Mouse (Mus musculus) lung, postnatal 0 days (tissue): ENCODE results near the gene Wdr20. TPM values are rescaled to one million over a fixed set of nuclear protein-coding genes. Genes with fewer than 3 reads are reported as not detected.

ENCODE experiments used
- ATAC-seq: fragments of 200-750 bp; cut with Nextera tagmentation; 2 replicates; pipeline ENCODE4 v1.8.0; 2017; ENCODE audit warnings: moderate library complexity
- DNase-seq: peaks from one replicate; pipeline ENCODE4 v3.0.0-alpha.2; 2016; ENCODE audit warnings: low spot score
- H3K27ac ChIP-seq: fragments of 300-500 bp; sonication (generic); 2 replicates; pipeline ENCODE4 v1.5.1; 2014; ENCODE audit warnings: antibody characterized with exemption, mild to moderate bottlenecking, low read length, mixed read lengths
- H3K27me3 ChIP-seq: fragments of 300-500 bp; sonication (generic); replicated peaks from 2 replicates; pipeline ENCODE4 v1.6.1; 2014; ENCODE audit warnings: low read length, mixed read lengths; ENCODE audit not compliant: insufficient read depth
- H3K36me3 ChIP-seq: fragments of 300-500 bp; sonication (generic); 2 replicates; pipeline ENCODE4 v1.6.1; 2014; ENCODE audit warnings: low read length, mixed read lengths; ENCODE audit not compliant: insufficient read depth
- H3K4me1 ChIP-seq: fragments of 300-500 bp; sonication (generic); 2 replicates; pipeline ENCODE4 v1.6.1; 2014; ENCODE audit warnings: antibody characterized with exemption, low read depth, low read length, mixed read lengths; ENCODE audit not compliant: insufficient read depth
- H3K4me2 ChIP-seq: fragments of 300-500 bp; sonication (generic); replicated peaks from 2 replicates; pipeline ENCODE4 v1.6.1; 2014; ENCODE audit warnings: low read depth, mild to moderate bottlenecking, low read length, moderate library complexity, mixed read lengths
- H3K4me3 ChIP-seq: fragments of 300-500 bp; sonication (generic); 2 replicates; pipeline ENCODE4 v1.5.1; 2014; ENCODE audit warnings: low read depth, low read length
- H3K9ac ChIP-seq: fragments of 300-500 bp; sonication (generic); replicated peaks from 2 replicates; pipeline ENCODE4 v1.6.1; 2014; ENCODE audit warnings: low read depth, mild to moderate bottlenecking
- H3K9me3 ChIP-seq: fragments of 300-500 bp; sonication (generic); 2 replicates; pipeline ENCODE4 v1.6.1; 2016; ENCODE audit warnings: low read length, mixed read lengths
- CTCF ChIP-seq: IDR thresholded peaks from 2 replicates; pipeline ENCODE4 v1.5.1; 2016; ENCODE audit warnings: antibody characterized with exemption, mild to moderate bottlenecking
- EP300 ChIP-seq: IDR thresholded peaks from 2 replicates; pipeline ENCODE4 v1.6.1; 2016; ENCODE audit warnings: antibody characterized with exemption, mild to moderate bottlenecking, control low read depth
- WGBS: fragments of 180-500 bp; shearing (Covaris S2); extraction: QIAGEN DNeasy Blood & Tissue Kit; methylation state at CpG from one replicate; pipeline ENCODE4 v1.1.7; 2014; 5-methylcytosine and 5-hydroxymethylcytosine counted together
- polyA plus RNA-seq: library from polyadenylated mRNA; unstranded; fragments of >200 nt; fragmentation: Nextera tagmentation; extraction: Ambion mirVana; gene quantifications from 2 replicates; pipeline ENCODE4 v1.2.1, GENCODE M21; 2015

Gene Wdr20
- polyA plus RNA-seq, 1 experiment from 2014 or later = 12.5 TPM

DNA sequence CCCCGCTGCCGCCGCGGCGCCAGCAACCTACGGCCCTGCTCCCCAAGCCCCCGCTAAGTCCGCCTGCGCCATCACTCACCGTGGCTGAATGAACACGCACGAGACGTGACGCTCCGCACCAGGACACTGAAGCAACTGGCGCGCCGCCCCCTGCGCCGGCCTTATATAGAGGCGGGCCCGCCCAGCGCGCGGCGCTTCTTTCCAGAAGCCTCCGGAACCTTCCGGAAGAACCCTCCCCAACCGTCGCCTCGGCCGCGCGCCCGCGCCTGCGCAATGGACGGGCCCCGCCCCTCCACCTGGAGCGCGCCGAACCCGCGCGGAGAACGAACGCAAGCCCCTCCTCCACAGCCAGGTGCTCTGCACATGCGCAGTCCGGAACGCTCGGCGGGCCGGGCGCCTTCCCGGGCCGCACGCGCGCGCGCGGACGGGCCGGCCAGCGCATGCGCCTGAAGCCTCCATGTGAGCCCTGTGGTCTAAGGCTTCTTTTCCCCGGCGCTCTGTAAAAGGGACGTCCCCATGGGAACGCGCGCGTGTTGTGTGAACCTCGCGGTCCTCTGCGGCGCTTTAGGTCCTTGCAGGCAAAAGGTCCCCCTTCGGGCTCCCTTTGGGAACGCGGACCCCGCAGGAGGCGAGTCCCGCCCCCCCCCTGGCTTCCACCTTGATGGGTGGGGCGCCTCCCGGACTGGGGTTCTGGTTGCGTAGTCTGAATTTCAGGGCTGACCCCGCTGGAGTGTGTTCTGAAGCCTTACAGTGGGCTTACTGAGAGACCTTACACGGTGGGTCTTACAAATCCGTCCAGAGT lies 41.4 kb upstream of the Wdr20 start:
- Histone ChIP-seq H3K27ac (peak overlapping the region; percentile 92), H3K36me3 (peaks cover 9% of the 10 kb centered on the region; the same call in 1 of the 2 replicates), H3K4me1 (peaks cover 3% of the 10 kb centered on the region; the same call in 1 of the 2 replicates), H3K9ac (peak overlapping the region; percentile 95), H3K4me3 (peak overlapping the region; percentile 100), H3K4me2 (peak overlapping the region; percentile 82), H3K9me3 (no peaks in the 10 kb centered on the region), H3K27me3 (no peaks in the 10 kb centered on the region)
- DNase-seq = peak; percentile 98
- peak; percentile 96 for ATAC-seq
- WGBS = 2% methylated on average over 64 of the region's 89 CpGs
- TF ChIP-seq EP300 = no peak
- TF ChIP-seq CTCF = no peak

DNA sequence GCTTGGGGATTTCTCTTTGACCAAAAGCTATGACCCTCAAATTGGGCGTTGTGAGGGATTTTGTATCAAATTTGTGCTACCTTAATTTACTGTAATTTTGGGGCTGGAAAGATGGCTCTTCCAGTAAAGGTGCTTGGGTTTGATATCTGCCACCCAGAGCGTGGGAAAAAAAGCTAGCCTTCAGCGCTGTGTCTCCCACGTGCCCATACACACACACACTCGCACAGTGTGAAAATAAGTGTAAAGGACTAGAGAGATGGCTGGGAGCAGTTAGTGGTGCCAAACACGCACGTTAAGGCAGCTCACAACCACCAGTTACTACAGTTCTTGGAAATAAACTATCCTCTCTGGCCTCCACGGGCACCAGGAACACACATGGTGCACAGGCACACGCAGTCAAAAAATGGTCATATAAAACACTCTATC lies 40.8 kb upstream of the Wdr20 start:
- no peak for ATAC-seq
- Histone ChIP-seq H3K36me3 (0 out of 2 replicates have a peak, but pooled peaks cover 4% of the 10 kb centered on the region), H3K27me3 (no peaks in the 10 kb centered on the region), H3K9me3 (no peaks in the 10 kb centered on the region), H3K4me1 (peaks cover 3% of the 10 kb centered on the region; the same call in 1 of the 2 replicates), H3K9ac (peak overlapping the region; percentile 62; the same call in 1 of the 2 replicates), H3K27ac (0 out of 2 replicates have a peak overlapping the region, but pooled peaks have one; percentile 58), H3K4me3 (peak overlapping the region; percentile 100), H3K4me2 (peak overlapping the region; percentile 82)
- 40% methylated on average over 9 of the region's 9 CpGs for WGBS
- no peak for DNase-seq
- no peak for TF ChIP-seq EP300
- no peak for TF ChIP-seq CTCF

GRCm38 (mm10) chr12:110697457-110697856 lies 40.3 kb upstream of the Wdr20 start:
- 61% methylated on average over 5 of the region's 5 CpGs for WGBS
- no peak for ATAC-seq
- no peak overlapping the region for H3K4me3 ChIP-seq

GRCm38 (mm10) chr12:110698080-110698479 lies 39.7 kb upstream of the Wdr20 start:
- Histone ChIP-seq H3K27me3 (no peaks in the 10 kb centered on the region), H3K9ac (no peak overlapping the region), H3K4me2 (no peak overlapping the region), H3K9me3 (no peaks in the 10 kb centered on the region), H3K4me3 (no peak overlapping the region), H3K27ac (no peak overlapping the region), H3K36me3 (no peaks in the 10 kb centered on the region), H3K4me1 (peaks cover 3% of the 10 kb centered on the region; the same call in 1 of the 2 replicates)
- ATAC-seq (no peak), DNase-seq (no peak)
- TF ChIP-seq CTCF = no peak
- WGBS = 75% methylated on average over 1 of the region's 1 CpGs

More at GRCm38 (mm10) chr12:110697457-110697856, 40.3 kb upstream of the Wdr20 start:
- no peak overlapping the region for H3K9ac ChIP-seq
- peaks cover 3% of the 10 kb centered on the region; the same call in 1 of the 2 replicates for H3K4me1 ChIP-seq
- DNase-seq = no peak
- H3K4me2 ChIP-seq = no peak overlapping the region
- no peak for TF ChIP-seq EP300
- TF ChIP-seq CTCF = no peak
- no peaks in the 10 kb centered on the region for H3K9me3 ChIP-seq
- no peak overlapping the region for H3K27ac ChIP-seq
- no peaks in the 10 kb centered on the region for H3K27me3 ChIP-seq
- H3K36me3 ChIP-seq = 0 out of 2 replicates have a peak, but pooled peaks cover 4% of the 10 kb centered on the region

GRCm38 (mm10) chr12:110698523-110699170 lies 39.1 kb upstream of the Wdr20 start:
- Histone ChIP-seq H3K27ac (no peak overlapping the region), H3K4me3 (no peak overlapping the region), H3K36me3 (no peaks in the 10 kb centered on the region), H3K9me3 (no peaks in the 10 kb centered on the region), H3K4me2 (no peak overlapping the region), H3K4me1 (peaks cover 3% of the 10 kb centered on the region; the same call in 1 of the 2 replicates), H3K9ac (no peak overlapping the region), H3K27me3 (no peaks in the 10 kb centered on the region)
- 46% methylated on average over 15 of the region's 15 CpGs for WGBS
- no peak for ATAC-seq
- DNase-seq = no peak
- TF ChIP-seq CTCF (no peak), EP300 (no peak)

- Histone ChIP-seq H3K4me1 (peaks cover 3% of the 10 kb centered on the region; the same call in 1 of the 2 replicates), H3K9me3 (no peaks in the 10 kb centered on the region), H3K36me3 (no peaks in the 10 kb centered on the region), H3K9ac (no peak overlapping the region), H3K27me3 (no peaks in the 10 kb centered on the region), H3K27ac (no peak overlapping the region), H3K4me2 (no peak overlapping the region), H3K4me3 (no peak overlapping the region)
- TF ChIP-seq EP300 = no peak
- 37% methylated on average over 2 of the region's 2 CpGs for WGBS
- ATAC-seq = no peak
- DNase-seq = no peak
Measured at GRCm38 (mm10) chr12:110699171-110699547, 38.6 kb upstream of the Wdr20 start.
